Mouse (Mus musculus): ENCODE measurements at regions not wholly inside any gene's neighbourhood (a gene's known extent, or its start where the extent isn't known, plus 50 kb on each side); places are given as distances from the start of the nearest gene placed in this dataset.

DNA sequence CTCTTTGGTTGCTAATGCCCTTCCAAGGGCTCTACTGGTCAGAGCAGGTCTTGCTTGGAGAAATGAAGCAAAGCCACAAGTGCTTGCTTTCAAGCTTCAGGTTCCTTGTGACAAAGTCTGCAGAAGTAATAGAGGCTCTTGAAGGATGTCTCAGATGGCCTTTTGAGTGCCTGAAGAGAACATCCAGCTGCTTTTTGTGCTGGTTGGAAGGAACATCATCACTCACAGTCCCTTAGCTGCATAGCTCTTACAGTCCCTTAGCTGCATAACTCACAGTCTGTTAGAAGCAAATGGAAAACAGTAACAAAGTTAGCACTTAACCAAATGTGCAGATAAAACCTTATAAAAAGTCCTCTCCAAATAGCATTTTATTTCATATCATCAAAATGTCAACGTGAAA, 241.6 kb downstream of the Cd109 start:
- H3K4me3 ChIP-seq (ENCODE audit: low read depth, low read length): no peak overlapping the region
- TF ChIP-seq CTCF (IDR thresholded peaks at IDR 0.05; ENCODE audit: low read depth): no peak
- ATAC-seq (no peak), DNase-seq (no peak)
- no peaks in the 10 kb centered on the region for H3K27me3 ChIP-seq (ENCODE audit: insufficient read depth, low read length)
- no peaks in the 10 kb centered on the region for H3K4me1 ChIP-seq (ENCODE audit: insufficient read depth)
- no peak overlapping the region for H3K9ac ChIP-seq
- no peaks in the 10 kb centered on the region for H3K36me3 ChIP-seq (ENCODE audit: insufficient read depth)
- H3K9me3 ChIP-seq (ENCODE audit: low read length): no peaks in the 10 kb centered on the region
- 89% methylated on average over 1 of the region's 1 CpGs for WGBS
- no peak overlapping the region for H3K27ac ChIP-seq (ENCODE audit: low read depth, low read length)
- H3K4me2 ChIP-seq (ENCODE audit: low read depth): no peak overlapping the region

DNA sequence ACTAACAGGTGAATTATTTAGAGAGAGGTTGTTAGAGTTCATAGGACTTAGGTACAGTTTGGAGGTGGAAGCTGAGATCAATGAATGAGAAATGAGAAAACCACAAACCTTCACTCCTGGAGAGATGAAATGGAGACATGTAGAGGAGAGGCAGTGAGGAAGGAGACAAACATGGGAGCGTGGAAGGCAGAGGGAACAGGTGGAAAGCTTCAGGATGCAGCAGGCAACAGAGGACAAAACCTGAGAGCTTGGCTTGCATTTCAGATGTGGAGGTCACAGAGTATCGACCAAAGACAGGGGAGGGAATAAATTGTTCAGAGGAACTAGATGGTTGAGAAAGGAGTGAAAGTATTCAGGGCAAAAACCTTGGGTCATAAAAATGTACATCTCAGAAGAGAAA, 244.6 kb downstream of the Cd109 start:
- ATAC-seq (no peak), DNase-seq (no peak)
- TF ChIP-seq CTCF (IDR thresholded peaks at IDR 0.05; ENCODE audit: low read depth): no peak
- no peaks in the 10 kb centered on the region for H3K9me3 ChIP-seq (ENCODE audit: low read length)
- H3K4me3 ChIP-seq (ENCODE audit: low read depth, low read length): no peak overlapping the region
- H3K27ac ChIP-seq (ENCODE audit: low read depth, low read length): no peak overlapping the region
- H3K4me1 ChIP-seq (ENCODE audit: insufficient read depth): no peaks in the 10 kb centered on the region
- no peak overlapping the region for H3K9ac ChIP-seq
- no peak overlapping the region for H3K4me2 ChIP-seq (ENCODE audit: low read depth)
- 79% methylated on average over 2 of the region's 2 CpGs for whole genome bisulfite sequencing
- H3K36me3 ChIP-seq (ENCODE audit: insufficient read depth): no peaks in the 10 kb centered on the region
- H3K27me3 ChIP-seq (ENCODE audit: insufficient read depth, low read length): no peaks in the 10 kb centered on the region

GRCm38 (mm10) chr9:78872561-78872960, 257.2 kb downstream of the Cd109 start:
- peak; percentile 8 for DNase-seq
- 28% methylated on average over 2 of the region's 2 CpGs for WGBS
- Histone ChIP-seq H3K9me3 (ENCODE audit: low read length) (no peaks in the 10 kb centered on the region), H3K9ac (no peak overlapping the region), H3K4me2 (ENCODE audit: low read depth) (no peak overlapping the region), H3K4me3 (ENCODE audit: low read depth, low read length) (no peak overlapping the region), H3K4me1 (ENCODE audit: insufficient read depth) (no peaks in the 10 kb centered on the region), H3K27me3 (ENCODE audit: insufficient read depth, low read length) (no peaks in the 10 kb centered on the region), H3K27ac (ENCODE audit: low read depth, low read length) (no peak overlapping the region), H3K36me3 (ENCODE audit: insufficient read depth) (no peaks in the 10 kb centered on the region)
- no peak for TF ChIP-seq CTCF (IDR thresholded peaks at IDR 0.05; ENCODE audit: low read depth)
- ATAC-seq: no peak

DNA sequence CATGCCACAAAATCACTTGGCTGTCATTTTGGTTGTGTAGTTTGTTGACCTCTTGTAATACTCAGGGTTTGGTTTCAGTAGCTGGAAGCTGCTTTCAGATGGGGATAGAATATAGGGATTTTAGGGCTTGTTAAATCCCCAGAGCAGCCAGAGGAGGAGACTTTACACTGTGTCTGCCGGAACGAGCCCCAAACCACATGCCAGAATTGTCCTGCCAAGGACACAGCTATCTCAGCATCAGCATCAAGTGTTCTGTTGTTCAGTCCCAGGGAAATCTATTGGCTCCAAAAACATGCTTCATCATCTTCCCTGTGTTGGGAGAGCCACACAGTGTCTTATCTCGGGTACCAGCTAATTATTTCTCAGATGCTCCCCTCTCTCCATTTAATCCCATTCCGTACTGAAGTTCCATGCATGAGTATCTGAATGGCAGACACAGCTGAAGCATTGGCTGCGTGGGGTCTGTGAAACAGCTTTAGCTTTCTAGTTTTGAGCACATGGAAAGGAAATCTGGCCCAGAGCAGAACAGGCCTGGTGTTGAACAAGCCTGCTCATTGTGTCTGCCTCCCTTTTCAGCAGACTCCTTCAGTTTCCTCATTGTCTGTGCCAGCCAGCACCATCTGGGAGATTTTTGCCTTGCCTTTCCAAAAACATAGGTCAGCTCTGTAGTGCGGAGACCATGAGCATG, 264.8 kb downstream of the Cd109 start:
- TF ChIP-seq CTCF (IDR thresholded peaks at IDR 0.05; ENCODE audit: low read depth): peak; percentile 14; the same call in 1 of the 2 replicates
- no peak overlapping the region for H3K4me3 ChIP-seq (ENCODE audit: low read depth, low read length)
- peak; percentile 97 for ATAC-seq
- DNase-seq: peak; percentile 88
- H3K4me2 ChIP-seq (ENCODE audit: low read depth): no peak overlapping the region
- no peak overlapping the region for H3K9ac ChIP-seq
- no peaks in the 10 kb centered on the region for H3K36me3 ChIP-seq (ENCODE audit: insufficient read depth)
- H3K27ac ChIP-seq (ENCODE audit: low read depth, low read length): peak overlapping the region; percentile 31; the same call in 1 of the 2 replicates
- H3K4me1 ChIP-seq (ENCODE audit: insufficient read depth): peaks cover 11% of the 10 kb centered on the region; the same call in 1 of the 2 replicates
- 8% methylated on average over 6 of the region's 6 CpGs for WGBS
- no peaks in the 10 kb centered on the region for H3K27me3 ChIP-seq (ENCODE audit: insufficient read depth, low read length)
- H3K9me3 ChIP-seq (ENCODE audit: low read length): no peaks in the 10 kb centered on the region

- Histone ChIP-seq H3K9me3 (ENCODE audit: low read length) (no peaks in the 10 kb centered on the region), H3K4me3 (ENCODE audit: low read depth, low read length) (no peak overlapping the region), H3K36me3 (ENCODE audit: insufficient read depth) (no peaks in the 10 kb centered on the region), H3K4me1 (ENCODE audit: insufficient read depth) (peaks cover 11% of the 10 kb centered on the region; the same call in 1 of the 2 replicates), H3K4me2 (ENCODE audit: low read depth) (no peak overlapping the region), H3K9ac (no peak overlapping the region), H3K27me3 (ENCODE audit: insufficient read depth, low read length) (no peaks in the 10 kb centered on the region), H3K27ac (ENCODE audit: low read depth, low read length) (0 out of 2 replicates have a peak overlapping the region, but pooled peaks have one; percentile 29)
- DNase-seq: no peak
- WGBS: 14% methylated on average over 4 of the region's 4 CpGs
- ATAC-seq: peak; percentile 3; the same call in 1 of the 2 replicates
- TF ChIP-seq CTCF (IDR thresholded peaks at IDR 0.05; ENCODE audit: low read depth): no peak
Observed at GRCm38 (mm10) chr9:78880643-78881306, 265.4 kb downstream of the Cd109 start.

- TF ChIP-seq CTCF (IDR thresholded peaks at IDR 0.05; ENCODE audit: low read depth): no peak
- H3K9ac ChIP-seq: no peak overlapping the region
- no peaks in the 10 kb centered on the region for H3K27me3 ChIP-seq (ENCODE audit: insufficient read depth, low read length)
Observed at GRCm38 (mm10) chr9:78881307-78881790, 266.0 kb downstream of the Cd109 start.

DNA sequence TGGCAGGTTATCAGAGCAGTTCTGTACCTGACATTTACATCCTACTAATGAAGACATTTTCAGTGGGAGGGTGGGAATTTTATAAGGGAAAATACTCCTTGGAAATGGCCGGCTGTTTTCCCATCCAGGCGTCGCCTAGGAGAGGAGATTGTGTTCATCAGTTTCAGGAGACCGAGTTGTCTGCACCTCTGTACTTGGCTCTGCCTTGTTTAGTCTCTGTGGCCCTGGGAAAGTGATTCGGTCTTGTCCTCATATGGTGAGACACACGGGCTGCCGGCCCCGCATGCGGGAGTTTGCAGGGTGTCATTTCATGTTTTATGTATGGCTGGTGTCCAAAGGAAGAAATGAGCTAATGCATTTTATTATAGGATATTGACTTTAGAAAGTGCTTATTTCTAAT, 287.9 kb downstream of the Cd109 start:
- Histone ChIP-seq H3K9ac (no peak overlapping the region), H3K9me3 (ENCODE audit: low read length) (no peaks in the 10 kb centered on the region), H3K36me3 (ENCODE audit: insufficient read depth) (no peaks in the 10 kb centered on the region), H3K4me3 (ENCODE audit: low read depth, low read length) (no peak overlapping the region), H3K4me1 (ENCODE audit: insufficient read depth) (no peaks in the 10 kb centered on the region), H3K27me3 (ENCODE audit: insufficient read depth, low read length) (no peaks in the 10 kb centered on the region), H3K27ac (ENCODE audit: low read depth, low read length) (no peak overlapping the region), H3K4me2 (ENCODE audit: low read depth) (no peak overlapping the region)
- DNase-seq: no peak
- 75% methylated on average over 9 of the region's 9 CpGs for WGBS
- TF ChIP-seq CTCF (IDR thresholded peaks at IDR 0.05; ENCODE audit: low read depth): no peak
- ATAC-seq: no peak

More at GRCm38 (mm10) chr9:78881307-78881790, 266.0 kb downstream of the Cd109 start:
- no peaks in the 10 kb centered on the region for H3K9me3 ChIP-seq (ENCODE audit: low read length)
- no peaks in the 10 kb centered on the region for H3K36me3 ChIP-seq (ENCODE audit: insufficient read depth)
- 11% methylated on average over 5 of the region's 5 CpGs for WGBS
- H3K4me1 ChIP-seq (ENCODE audit: insufficient read depth): peaks cover 11% of the 10 kb centered on the region; the same call in 1 of the 2 replicates
- no peak overlapping the region for H3K4me2 ChIP-seq (ENCODE audit: low read depth)
- peak; percentile 14 for DNase-seq
- no peak for ATAC-seq
- H3K27ac ChIP-seq (ENCODE audit: low read depth, low read length): no peak overlapping the region
- no peak overlapping the region for H3K4me3 ChIP-seq (ENCODE audit: low read depth, low read length)

Measured in forebrain, postnatal 0 days (tissue).